Mouse (Mus musculus): ENCODE data around the gene Adcyap1. TPM values are rescaled to one million over a fixed set of nuclear protein-coding genes. Genes with fewer than 3 reads are reported as not detected.

The Adcyap1 gene
- total and polyA plus RNA-seq, 2 experiments from 2014 or later: 21.2 to 34.8 TPM

DNA sequence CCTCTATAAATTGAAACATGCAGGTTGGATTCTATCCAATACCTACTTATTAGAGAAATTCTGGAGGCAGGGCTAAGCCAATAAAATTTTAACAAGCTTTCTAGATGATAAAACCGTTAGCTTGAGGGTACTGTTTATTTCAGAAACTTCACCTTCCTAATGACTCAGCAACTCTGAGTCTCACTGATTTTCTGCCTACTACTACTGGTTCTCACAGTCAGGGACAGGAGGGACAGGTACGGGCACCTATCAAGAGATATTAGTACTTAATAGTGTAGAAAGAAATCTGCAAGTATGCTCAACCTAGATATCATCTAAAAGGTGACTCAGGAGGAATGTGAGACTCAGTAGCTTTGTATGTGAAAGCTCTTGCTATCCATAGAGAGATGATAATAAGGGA, 19.8 kb downstream of the Adcyap1 start:
- WGBS: 78% methylated on average over 2 of the region's 2 CpGs
- ATAC-seq (no peak), DNase-seq (ENCODE audit: low spot score) (no peak)

DNA sequence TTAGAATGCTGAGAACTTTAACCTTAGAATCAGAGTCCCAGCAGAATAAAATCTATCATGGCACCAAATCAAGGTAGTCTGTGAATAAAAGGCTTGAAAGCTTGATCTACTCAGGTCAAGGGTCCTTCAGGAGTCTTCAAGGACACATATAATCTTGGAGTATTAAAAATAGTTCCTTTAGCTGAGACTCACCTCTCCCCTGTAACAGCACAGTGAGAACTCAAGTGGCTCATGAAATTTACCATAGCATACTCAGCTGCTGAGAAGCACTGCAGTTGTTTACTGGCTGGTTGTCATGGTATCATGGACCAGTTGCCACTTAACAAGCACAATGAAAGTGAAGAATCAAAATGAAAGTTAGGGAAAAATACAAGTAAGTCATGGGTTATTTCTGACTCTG, 38.5 kb downstream of the Adcyap1 start:
- Histone ChIP-seq H3K4me2 (ENCODE audit: low read depth, low read length) (no peak overlapping the region), H3K27ac (no peak overlapping the region), H3K27me3 (ENCODE audit: insufficient read depth, low read length) (no peaks in the 10 kb centered on the region), H3K9ac (replicated peaks; ENCODE audit: low read length) (no peak overlapping the region), H3K4me3 (ENCODE audit: low read length) (no peak overlapping the region), H3K4me1 (ENCODE audit: insufficient read depth, low read length) (no peaks in the 10 kb centered on the region), H3K9me3 (ENCODE audit: low read length) (no peaks in the 10 kb centered on the region), H3K36me3 (ENCODE audit: insufficient read depth, low read length) (no peaks in the 10 kb centered on the region)
- DNase-seq (ENCODE audit: low spot score): no peak
- no peak for ATAC-seq
- TF ChIP-seq CTCF (IDR thresholded peaks at IDR 0.05; ENCODE audit: low read depth): no peak

More for the DNA sequence above, 19.8 kb downstream of the Adcyap1 start:
- H3K4me2 ChIP-seq (ENCODE audit: low read depth, low read length): no peak overlapping the region
- no peaks in the 10 kb centered on the region for H3K27me3 ChIP-seq (ENCODE audit: insufficient read depth, low read length)
- H3K4me1 ChIP-seq (ENCODE audit: insufficient read depth, low read length): no peaks in the 10 kb centered on the region
- no peaks in the 10 kb centered on the region for H3K9me3 ChIP-seq (ENCODE audit: low read length)
- H3K9ac ChIP-seq (replicated peaks; ENCODE audit: low read length): no peak overlapping the region
- no peak for TF ChIP-seq CTCF (IDR thresholded peaks at IDR 0.05; ENCODE audit: low read depth)
- no peaks in the 10 kb centered on the region for H3K36me3 ChIP-seq (ENCODE audit: insufficient read depth, low read length)
- H3K27ac ChIP-seq: no peak overlapping the region
- H3K4me3 ChIP-seq (ENCODE audit: low read length): no peak overlapping the region
